ENCODE assay signal across 18 mouse cellular contexts in the genomic region with DNA sequence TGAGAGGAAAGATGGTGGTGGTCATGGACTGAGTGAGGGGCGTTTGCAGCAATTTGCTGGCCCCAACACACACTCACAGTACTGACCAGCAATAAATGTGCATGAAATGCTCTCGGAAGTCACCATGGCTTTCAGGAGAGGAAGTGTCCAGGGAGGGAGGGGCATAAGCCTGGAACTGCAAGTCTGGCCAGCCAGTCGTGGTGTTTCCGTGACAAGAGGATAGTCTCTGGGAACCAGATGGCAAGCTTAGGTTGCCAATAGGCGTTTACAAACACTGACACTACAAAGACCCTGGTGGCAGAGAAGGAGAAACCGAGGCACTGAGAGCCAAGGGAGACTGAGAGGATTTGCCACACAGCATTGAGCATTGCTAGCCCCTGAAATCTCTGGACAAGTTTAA.
DNase-seq lines count a peak whose midpoint lies in the region; ATAC-seq and TF ChIP-seq lines count a peak whose summit lies in the region.
"Had no signal": no experiment of that assay in that cellular context is flagged by ENCODE, and none has a peak within 500 bp of the region (broad histone marks: within the 10 kb centered on the region; RNA-seq: fewer than 3 reads in every experiment).

No protein-coding gene starts in this region.

- 0 out of 2 replicates have a peak overlapping the region, but pooled peaks have one; percentile 11 for H3K4me3 ChIP-seq in gastrocnemius, adult 2 months
- no peak overlapping the region for H3K4me3 ChIP-seq in hindbrain, embryonic 10.5 days
- H3K4me3 ChIP-seq in hindbrain, embryonic 16.5 days (ENCODE audit: low read length): no peak overlapping the region
- H3K4me3 ChIP-seq in lung, embryonic 15.5 days: no peak overlapping the region
- no peak overlapping the region for H3K4me3 ChIP-seq in midbrain, embryonic 13.5 days (replicated peaks)
- H3K4me3 ChIP-seq: limb, embryonic 15.5 days; liver, embryonic 15.5 days; midbrain, embryonic 12.5 days had no signal

- H3K4me1 ChIP-seq in hindbrain, embryonic 10.5 days (replicated peaks): peaks cover 79% of the 10 kb centered on the region
- H3K4me1 ChIP-seq in hindbrain, embryonic 16.5 days (ENCODE audit: control insufficient read depth, insufficient read depth, low read depth, low read length): no peaks in the 10 kb centered on the region
- peaks cover 50% of the 10 kb centered on the region for H3K4me1 ChIP-seq in lung, embryonic 15.5 days
- peaks cover 38% of the 10 kb centered on the region for H3K4me1 ChIP-seq in midbrain, embryonic 13.5 days (replicated peaks)
- H3K4me1 ChIP-seq: liver, embryonic 15.5 days had no signal

- no peak overlapping the region for H3K4me2 ChIP-seq in hindbrain, embryonic 16.5 days (ENCODE audit: low read length)
- H3K4me2 ChIP-seq in lung, embryonic 15.5 days: no peak overlapping the region
- no peak overlapping the region for H3K4me2 ChIP-seq in midbrain, embryonic 13.5 days (replicated peaks)
- H3K4me2 ChIP-seq: limb, embryonic 15.5 days; liver, embryonic 15.5 days; midbrain, embryonic 12.5 days had no signal

- TF ChIP-seq CTCF in gastrocnemius, adult 2 months (IDR thresholded peaks at IDR 0.05): no peak

- 61% methylated on average over 6 of the region's 6 CpGs for WGBS in hindbrain, embryonic 10.5 days
- 68% methylated on average over 6 of the region's 6 CpGs for whole genome bisulfite sequencing in hindbrain, embryonic 16.5 days
- 37% methylated on average over 6 of the region's 6 CpGs for WGBS in lung, embryonic 15.5 days
- 83% methylated on average over 6 of the region's 6 CpGs for WGBS in midbrain, embryonic 13.5 days

- no peak for DNase-seq in gastrocnemius, adult 2 months
- no peak for DNase-seq in gastrocnemius, adult 18-20 months (ENCODE audit: low spot score)
- DNase-seq in hindbrain, embryonic 10.5 days (ENCODE audit: low spot score): no peak
- no peak for DNase-seq in lung, postnatal 25 days (ENCODE audit: low spot score)
- DNase-seq: adrenal gland, postnatal 10 days; right cerebral cortex, postnatal 25 days; thymus, adult 2 months had no signal

- intact Hi-C loops in gastrocnemius, adult 2 months (cut with DNase I): no loop called here

- H3K9ac ChIP-seq in hindbrain, embryonic 16.5 days (ENCODE audit: low read depth, low read length): no peak overlapping the region
- H3K9ac ChIP-seq in lung, embryonic 15.5 days: no peak overlapping the region
- H3K9ac ChIP-seq in midbrain, embryonic 13.5 days (replicated peaks): no peak overlapping the region
- H3K9ac ChIP-seq: limb, embryonic 15.5 days; liver, embryonic 15.5 days; midbrain, embryonic 12.5 days had no signal

- H3K27ac ChIP-seq in gastrocnemius, adult 2 months: no peak overlapping the region; the same call in 1 of the 2 replicates
- peak overlapping the region; percentile 46 for H3K27ac ChIP-seq in hindbrain, embryonic 10.5 days
- no peak overlapping the region for H3K27ac ChIP-seq in hindbrain, embryonic 16.5 days (ENCODE audit: low read depth, low read length)
- H3K27ac ChIP-seq in lung, embryonic 15.5 days: peak overlapping the region; percentile 78
- H3K27ac ChIP-seq in midbrain, embryonic 13.5 days: no peak overlapping the region
- H3K27ac ChIP-seq: kidney, postnatal 0 days; limb, embryonic 15.5 days; liver, embryonic 15.5 days; midbrain, embryonic 12.5 days had no signal

- ATAC-seq in hindbrain, embryonic 16.5 days: no peak
- ATAC-seq in lung, embryonic 15.5 days (ENCODE audit: borderline replicate concordance, extremely low read depth, low FRiP score, low TSS enrichment): no peak
- ATAC-seq in granulocyte monocyte progenitor cell, adult 5-6 weeks (replicated peaks; ENCODE audit: poor library complexity, severe bottlenecking): peak; percentile 57; the same call in 1 of the 2 replicates
- ATAC-seq in midbrain, embryonic 13.5 days: no peak
- ATAC-seq: activated CD4-positive, CD25-positive, alpha-beta regulatory T cell, adult 4 months; CD4-positive, CD25-positive, alpha-beta regulatory T cell, adult 4 months; forebrain, embryonic 16.5 days had no signal

- peaks cover 7% of the 10 kb centered on the region; the same call in 1 of the 2 replicates for H3K9me3 ChIP-seq in hindbrain, embryonic 10.5 days
- no peaks in the 10 kb centered on the region for H3K9me3 ChIP-seq in hindbrain, embryonic 16.5 days (ENCODE audit: control insufficient read depth, low read length)
- H3K9me3 ChIP-seq in lung, embryonic 15.5 days: no peaks in the 10 kb centered on the region
- no peaks in the 10 kb centered on the region for H3K9me3 ChIP-seq in midbrain, embryonic 13.5 days
- H3K9me3 ChIP-seq: limb, embryonic 15.5 days; liver, embryonic 15.5 days; midbrain, embryonic 12.5 days had no signal

- H3K36me3 ChIP-seq in hindbrain, embryonic 10.5 days: no peaks in the 10 kb centered on the region
- H3K36me3 ChIP-seq in hindbrain, embryonic 16.5 days (ENCODE audit: control insufficient read depth, insufficient read depth, low read length): no peaks in the 10 kb centered on the region
- H3K36me3 ChIP-seq in lung, embryonic 15.5 days: no peaks in the 10 kb centered on the region
- no peaks in the 10 kb centered on the region for H3K36me3 ChIP-seq in midbrain, embryonic 13.5 days
- H3K36me3 ChIP-seq: limb, embryonic 15.5 days; liver, embryonic 15.5 days; midbrain, embryonic 12.5 days had no signal

- H3K27me3 ChIP-seq in hindbrain, embryonic 10.5 days (ENCODE audit: insufficient read depth, poor library complexity, severe bottlenecking): peaks cover 44% of the 10 kb centered on the region
- no peaks in the 10 kb centered on the region for H3K27me3 ChIP-seq in hindbrain, embryonic 16.5 days (replicated peaks; ENCODE audit: control insufficient read depth, insufficient read depth, low read length)
- H3K27me3 ChIP-seq in lung, embryonic 15.5 days: peaks cover 4% of the 10 kb centered on the region; the same call in 1 of the 2 replicates
- peaks cover 6% of the 10 kb centered on the region; the same call in 1 of the 2 replicates for H3K27me3 ChIP-seq in midbrain, embryonic 13.5 days
- H3K27me3 ChIP-seq: limb, embryonic 15.5 days; midbrain, embryonic 12.5 days had no signal

Comparison
In these comparisons a context has a peak if more than half of its experiments do, and no peak if none do; other contexts are left out.
1. H3K27ac ChIP-seq: peak in hindbrain, embryonic 10.5 days (single experiment) and lung, embryonic 15.5 days (single experiment); none in gastrocnemius, adult 2 months (single experiment), hindbrain, embryonic 16.5 days (single experiment) and midbrain, embryonic 13.5 days (single experiment).